32 mouse cellular contexts compared by ENCODE assay signal in genomic region chr13:44020851-44021250, GRCm38 (mm10).
A peak's percentile ranks its signal among the peaks of the same experiment; 100 is the strongest.
DNase-seq lines count a peak whose midpoint lies in the region; ATAC-seq and TF ChIP-seq lines count a peak whose summit lies in the region.
"Had no signal": no experiment of that assay in that cellular context is flagged by ENCODE, and none has a peak within 500 bp of the region (broad histone marks: within the 10 kb centered on the region; RNA-seq: fewer than 3 reads in every experiment).

No protein-coding gene starts in this region.

- 5% methylated on average over 7 of the region's 7 CpGs for WGBS in forebrain, embryonic 11.5 days
- WGBS in forebrain, postnatal 0 days = 31% methylated on average over 7 of the region's 7 CpGs
- 23% methylated on average over 7 of the region's 7 CpGs for WGBS in limb, embryonic 10.5 days

- no peaks in the 10 kb centered on the region for H3K9me3 ChIP-seq in forebrain, embryonic 11.5 days (ENCODE audit: control insufficient read depth, low read length)
- H3K9me3 ChIP-seq in forebrain, postnatal 0 days (ENCODE audit: low read length) = no peaks in the 10 kb centered on the region
- no peaks in the 10 kb centered on the region for H3K9me3 ChIP-seq in limb, embryonic 10.5 days (replicated peaks)
- H3K9me3 ChIP-seq: embryonic facial prominence, embryonic 12.5 days; embryonic facial prominence, embryonic 15.5 days; forebrain, embryonic 13.5 days; G1E; heart, embryonic 10.5 days; heart, embryonic 13.5 days had no signal

- H3K27ac ChIP-seq in forebrain, embryonic 11.5 days (ENCODE audit: low read depth, low read length) = no peak overlapping the region
- H3K27ac ChIP-seq in forebrain, postnatal 0 days (ENCODE audit: low read depth, low read length) = no peak overlapping the region
- H3K27ac ChIP-seq in limb, embryonic 10.5 days = 0 out of 2 replicates have a peak overlapping the region, but pooled peaks have one; percentile 14
- H3K27ac ChIP-seq in layer of hippocampus, adult 2 months = no peak overlapping the region
- H3K27ac ChIP-seq: embryonic facial prominence, embryonic 12.5 days; embryonic facial prominence, embryonic 15.5 days; forebrain, embryonic 13.5 days; heart, adult 2 months; heart, embryonic 10.5 days; heart, embryonic 13.5 days; hindbrain, embryonic 14.5 days; hindbrain, postnatal 0 days had no signal

- no peak overlapping the region for H3K4me3 ChIP-seq in forebrain, embryonic 11.5 days (ENCODE audit: low read depth, low read length)
- no peak overlapping the region for H3K4me3 ChIP-seq in forebrain, postnatal 0 days (ENCODE audit: low read depth, low read length)
- H3K4me3 ChIP-seq in limb, embryonic 10.5 days = no peak overlapping the region
- no peak overlapping the region for H3K4me3 ChIP-seq in layer of hippocampus, adult 2 months
- H3K4me3 ChIP-seq: embryonic facial prominence, embryonic 12.5 days; embryonic facial prominence, embryonic 15.5 days; forebrain, embryonic 13.5 days; heart, adult 2 months; heart, embryonic 10.5 days; heart, embryonic 13.5 days had no signal

- no peaks in the 10 kb centered on the region for H3K36me3 ChIP-seq in forebrain, embryonic 11.5 days (ENCODE audit: control insufficient read depth, insufficient read depth, low read length)
- H3K36me3 ChIP-seq in forebrain, postnatal 0 days (ENCODE audit: insufficient read depth) = no peaks in the 10 kb centered on the region
- no peaks in the 10 kb centered on the region for H3K36me3 ChIP-seq in limb, embryonic 10.5 days
- H3K36me3 ChIP-seq: embryonic facial prominence, embryonic 12.5 days; embryonic facial prominence, embryonic 15.5 days; G1E; heart, embryonic 10.5 days; heart, embryonic 13.5 days had no signal

- H3K4me2 ChIP-seq in forebrain, embryonic 11.5 days (ENCODE audit: low read depth, low read length, severe bottlenecking) = no peak overlapping the region
- H3K4me2 ChIP-seq in forebrain, postnatal 0 days (ENCODE audit: low read depth) = no peak overlapping the region
- H3K4me2 ChIP-seq: embryonic facial prominence, embryonic 12.5 days; embryonic facial prominence, embryonic 15.5 days; forebrain, embryonic 13.5 days; heart, embryonic 13.5 days; hindbrain, embryonic 14.5 days had no signal

- H3K4me1 ChIP-seq in forebrain, embryonic 11.5 days (replicated peaks; ENCODE audit: control insufficient read depth, insufficient read depth, low read length) = peaks cover 35% of the 10 kb centered on the region
- H3K4me1 ChIP-seq in forebrain, postnatal 0 days (ENCODE audit: insufficient read depth) = no peaks in the 10 kb centered on the region
- peaks cover 48% of the 10 kb centered on the region for H3K4me1 ChIP-seq in limb, embryonic 10.5 days

- no peaks in the 10 kb centered on the region for H3K27me3 ChIP-seq in forebrain, embryonic 11.5 days (ENCODE audit: control insufficient read depth, insufficient read depth, low read length)
- peaks cover 3% of the 10 kb centered on the region; the same call in 1 of the 2 replicates for H3K27me3 ChIP-seq in forebrain, postnatal 0 days (ENCODE audit: insufficient read depth, low read length)
- peaks cover 13% of the 10 kb centered on the region for H3K27me3 ChIP-seq in limb, embryonic 10.5 days (ENCODE audit: low read depth, poor library complexity, severe bottlenecking)
- H3K27me3 ChIP-seq: embryonic facial prominence, embryonic 12.5 days; embryonic facial prominence, embryonic 15.5 days; heart, embryonic 13.5 days; Patski had no signal

- TF ChIP-seq CTCF in forebrain, postnatal 0 days (IDR thresholded peaks at IDR 0.05; ENCODE audit: low read depth) = no peak
- no peak for TF ChIP-seq CTCF in layer of hippocampus, adult 2 months (conservative IDR thresholded peaks at IDR 0.05)

- ATAC-seq in forebrain, embryonic 11.5 days (replicated peaks; ENCODE audit: low FRiP score) = 0 out of 2 replicates have a peak, but pooled peaks have one; percentile 44
- no peak for ATAC-seq in forebrain, postnatal 0 days
- ATAC-seq: activated CD4-positive, CD25-positive, alpha-beta regulatory T cell, adult 4 months; CD4-positive, CD25-positive, alpha-beta regulatory T cell, adult 4 months; forebrain, embryonic 13.5 days; hindbrain, postnatal 0 days; inflammation-experienced regulatory T-cells, adult 6 months; intestine, embryonic 16.5 days; Patski had no signal

- no peak overlapping the region for H3K9ac ChIP-seq in forebrain, embryonic 11.5 days (ENCODE audit: low read length)
- H3K9ac ChIP-seq in forebrain, postnatal 0 days = no peak overlapping the region
- H3K9ac ChIP-seq: embryonic facial prominence, embryonic 12.5 days; embryonic facial prominence, embryonic 15.5 days; forebrain, embryonic 13.5 days; heart, embryonic 13.5 days; hindbrain, embryonic 14.5 days had no signal

- no peak for DNase-seq in forebrain, embryonic 11.5 days (ENCODE audit: low spot score)
- DNase-seq in forebrain, postnatal 0 days = no peak
- DNase-seq in ES-CJ7 (ENCODE audit: low read depth, low spot score) (peak; percentile 76), ZHBTc4 (ENCODE audit: low read depth, low spot score) (peak; percentile 44)
- DNase-seq in limb, embryonic 10.5 days (ENCODE audit: low spot score) = no peak
- no peak for DNase-seq in layer of hippocampus, adult 2 months (ENCODE audit: low spot score in 2 of 2)
- DNase-seq in thymus, postnatal 14 days = no peak
- DNase-seq: adrenal gland, adult 8-10 months; adrenal gland, postnatal 36 days; cerebellum, adult 11 months; cerebellum, adult 2 months; cerebellum, adult 9-11 months; cerebellum, postnatal 25 days; gastrocnemius, postnatal 10 days; gastrocnemius, postnatal 36 days; heart, adult 2 months; heart, postnatal 14 days; heart, postnatal 4 days; kidney, adult 18-20 months had no signal

Comparison
In these comparisons a context has a peak if more than half of its experiments do, and no peak if none do; other contexts are left out.
1. DNase-seq: peak in ES-CJ7 (single experiment) and ZHBTc4 (single experiment); none in forebrain, embryonic 11.5 days (single experiment), forebrain, postnatal 0 days (single experiment), limb, embryonic 10.5 days (single experiment), layer of hippocampus, adult 2 months (0 of 2) and thymus, postnatal 14 days (single experiment).